Mouse (Mus musculus) stomach, embryonic 15.5 days (tissue): ENCODE measurements at regions not wholly inside any gene's neighbourhood (a gene's known extent, or its start where the extent isn't known, plus 50 kb on each side); places are given as distances from the start of the nearest gene placed in this dataset.

ENCODE experiments used
- ATAC-seq: fragments of 200-750 bp; cut with Nextera tagmentation; 2 replicates; pipeline ENCODE4 v1.8.0; 2017; ENCODE audit warnings: low read depth, moderate number of reproducible peaks, moderate TSS enrichment; ENCODE audit not compliant: insufficient read depth, low FRiP score
- H3K27ac ChIP-seq: fragments of 300-500 bp; sonication (generic); 2 replicates; pipeline ENCODE4 v1.5.1; 2015; ENCODE audit warnings: mild to moderate bottlenecking, inconsistent platforms
- H3K27me3 ChIP-seq: fragments of 300-500 bp; sonication (generic); replicated peaks from 2 replicates; pipeline ENCODE4 v1.6.1; 2015; ENCODE audit warnings: inconsistent platforms
- H3K36me3 ChIP-seq: fragments of 300-500 bp; sonication (generic); 2 replicates; pipeline ENCODE4 v1.6.1; 2015; ENCODE audit warnings: inconsistent platforms
- H3K4me1 ChIP-seq: fragments of 300-500 bp; sonication (generic); 2 replicates; pipeline ENCODE4 v1.6.1; 2015; ENCODE audit warnings: inconsistent platforms
- H3K4me2 ChIP-seq: fragments of 300-500 bp; sonication (generic); 2 replicates; pipeline ENCODE4 v1.6.1; 2015; ENCODE audit warnings: mild to moderate bottlenecking, inconsistent platforms
- H3K4me3 ChIP-seq: fragments of 300-500 bp; sonication (generic); replicated peaks from 2 replicates; pipeline ENCODE4 v1.5.1; 2015; ENCODE audit warnings: inconsistent platforms
- H3K9ac ChIP-seq: fragments of 300-500 bp; sonication (generic); 2 replicates; pipeline ENCODE4 v1.6.1; 2015; ENCODE audit warnings: inconsistent platforms
- H3K9me3 ChIP-seq: fragments of 300-500 bp; sonication (generic); 2 replicates; pipeline ENCODE4 v1.6.1; 2016; ENCODE audit warnings: inconsistent platforms
- WGBS: fragments of 180-500 bp; shearing (Covaris S2); methylation state at CpG from one replicate; pipeline ENCODE4 v1.1.7; 2015; 5-methylcytosine and 5-hydroxymethylcytosine counted together

- H3K4me2 ChIP-seq: no peak overlapping the region
- H3K36me3 ChIP-seq: no peaks in the 10 kb centered on the region
- H3K27me3 ChIP-seq: no peaks in the 10 kb centered on the region
- H3K4me1 ChIP-seq: no peaks in the 10 kb centered on the region
- no peak overlapping the region for H3K27ac ChIP-seq
- H3K9me3 ChIP-seq: 0 out of 2 replicates have a peak, but pooled peaks cover 2% of the 10 kb centered on the region
- whole genome bisulfite sequencing: 42% methylated on average over 7 of the region's 7 CpGs
- H3K9ac ChIP-seq: no peak overlapping the region
- H3K4me3 ChIP-seq: no peak overlapping the region
- ATAC-seq: no peak
Measured at GRCm38 (mm10) chr4:81005507-81006328, 95.3 kb downstream of the Lurap1l start.

DNA sequence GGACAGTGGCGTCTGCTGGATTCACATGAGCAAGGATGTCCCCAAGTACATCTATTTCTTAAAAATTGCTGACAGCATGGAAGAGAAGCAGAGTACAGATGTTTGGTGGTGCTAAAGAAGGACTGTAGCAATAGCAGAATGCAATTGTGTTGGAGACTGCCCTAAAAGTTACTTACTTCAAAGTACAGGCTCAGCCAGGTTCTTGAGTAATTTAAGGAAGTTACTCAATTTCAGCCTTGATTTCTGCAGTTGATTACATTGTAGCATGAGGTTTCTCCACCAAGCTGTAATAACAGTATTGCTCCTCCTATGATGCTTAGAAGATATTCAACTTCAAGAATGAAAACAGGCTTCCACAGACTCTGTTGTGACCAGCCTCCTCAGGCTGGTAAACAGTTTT is 96.1 kb downstream of the Lurap1l start:
- Histone ChIP-seq H3K9ac (no peak overlapping the region), H3K9me3 (no peaks in the 10 kb centered on the region), H3K27ac (no peak overlapping the region), H3K4me3 (no peak overlapping the region), H3K27me3 (no peaks in the 10 kb centered on the region), H3K4me1 (no peaks in the 10 kb centered on the region), H3K4me2 (no peak overlapping the region), H3K36me3 (no peaks in the 10 kb centered on the region)
- 80% methylated on average over 1 of the region's 1 CpGs for WGBS
- ATAC-seq: no peak

GRCm38 (mm10) chr4:81021850-81022249 is 111.4 kb downstream of the Lurap1l start:
- no peak overlapping the region for H3K9ac ChIP-seq
- no peaks in the 10 kb centered on the region for H3K36me3 ChIP-seq
- WGBS: 61% methylated on average over 2 of the region's 2 CpGs
- no peak for ATAC-seq
- H3K4me3 ChIP-seq: no peak overlapping the region
- H3K27me3 ChIP-seq: no peaks in the 10 kb centered on the region
- no peaks in the 10 kb centered on the region for H3K9me3 ChIP-seq
- H3K4me1 ChIP-seq: no peaks in the 10 kb centered on the region
- H3K27ac ChIP-seq: no peak overlapping the region
- H3K4me2 ChIP-seq: no peak overlapping the region

GRCm38 (mm10) chr4:81023436-81023983 is 113.1 kb downstream of the Lurap1l start:
- H3K9me3 ChIP-seq: no peaks in the 10 kb centered on the region

GRCm38 (mm10) chr4:81027558-81027957 is 117.1 kb downstream of the Lurap1l start:
- Histone ChIP-seq H3K36me3 (no peaks in the 10 kb centered on the region), H3K4me3 (no peak overlapping the region), H3K9me3 (no peaks in the 10 kb centered on the region), H3K4me1 (no peaks in the 10 kb centered on the region), H3K27ac (no peak overlapping the region), H3K4me2 (no peak overlapping the region), H3K27me3 (no peaks in the 10 kb centered on the region), H3K9ac (no peak overlapping the region)
- no peak for ATAC-seq
- WGBS: 96% methylated on average over 1 of the region's 1 CpGs

More at GRCm38 (mm10) chr4:81023436-81023983, 113.1 kb downstream of the Lurap1l start:
- 42% methylated on average over 14 of the region's 14 CpGs for WGBS
- Histone ChIP-seq H3K9ac (no peak overlapping the region), H3K4me3 (no peak overlapping the region), H3K27ac (no peak overlapping the region), H3K4me1 (no peaks in the 10 kb centered on the region), H3K27me3 (no peaks in the 10 kb centered on the region), H3K4me2 (no peak overlapping the region), H3K36me3 (no peaks in the 10 kb centered on the region)
- ATAC-seq: no peak

GRCm38 (mm10) chr4:81030671-81031070 is 120.2 kb downstream of the Lurap1l start:
- Histone ChIP-seq H3K36me3 (no peaks in the 10 kb centered on the region), H3K4me3 (no peak overlapping the region), H3K27ac (no peak overlapping the region), H3K9ac (no peak overlapping the region), H3K4me2 (no peak overlapping the region), H3K27me3 (no peaks in the 10 kb centered on the region), H3K4me1 (no peaks in the 10 kb centered on the region), H3K9me3 (no peaks in the 10 kb centered on the region)
- WGBS: 75% methylated on average over 3 of the region's 3 CpGs
- ATAC-seq: no peak

GRCm38 (mm10) chr4:81037336-81037902 is 127.0 kb downstream of the Lurap1l start:
- no peaks in the 10 kb centered on the region for H3K4me1 ChIP-seq
- H3K4me3 ChIP-seq: no peak overlapping the region
- ATAC-seq: peak; percentile 72
- H3K4me2 ChIP-seq: no peak overlapping the region
- no peaks in the 10 kb centered on the region for H3K27me3 ChIP-seq
- no peaks in the 10 kb centered on the region for H3K9me3 ChIP-seq
- no peaks in the 10 kb centered on the region for H3K36me3 ChIP-seq
- no peak overlapping the region for H3K9ac ChIP-seq
- H3K27ac ChIP-seq: no peak overlapping the region

GRCm38 (mm10) chr4:81058227-81058626 is 147.8 kb downstream of the Lurap1l start:
- Histone ChIP-seq H3K36me3 (no peaks in the 10 kb centered on the region), H3K4me3 (no peak overlapping the region), H3K4me2 (no peak overlapping the region), H3K27me3 (no peaks in the 10 kb centered on the region), H3K9me3 (no peaks in the 10 kb centered on the region), H3K4me1 (no peaks in the 10 kb centered on the region), H3K27ac (no peak overlapping the region), H3K9ac (no peak overlapping the region)
- ATAC-seq: no peak
- 90% methylated on average over 1 of the region's 1 CpGs for WGBS

GRCm38 (mm10) chr4:81058809-81059208 is 148.4 kb downstream of the Lurap1l start:
- Histone ChIP-seq H3K27ac (no peak overlapping the region), H3K4me3 (no peak overlapping the region), H3K9ac (no peak overlapping the region), H3K4me1 (no peaks in the 10 kb centered on the region), H3K4me2 (no peak overlapping the region), H3K9me3 (no peaks in the 10 kb centered on the region), H3K36me3 (no peaks in the 10 kb centered on the region), H3K27me3 (no peaks in the 10 kb centered on the region)
- no peak for ATAC-seq
- 84% methylated on average over 5 of the region's 5 CpGs for WGBS

DNA sequence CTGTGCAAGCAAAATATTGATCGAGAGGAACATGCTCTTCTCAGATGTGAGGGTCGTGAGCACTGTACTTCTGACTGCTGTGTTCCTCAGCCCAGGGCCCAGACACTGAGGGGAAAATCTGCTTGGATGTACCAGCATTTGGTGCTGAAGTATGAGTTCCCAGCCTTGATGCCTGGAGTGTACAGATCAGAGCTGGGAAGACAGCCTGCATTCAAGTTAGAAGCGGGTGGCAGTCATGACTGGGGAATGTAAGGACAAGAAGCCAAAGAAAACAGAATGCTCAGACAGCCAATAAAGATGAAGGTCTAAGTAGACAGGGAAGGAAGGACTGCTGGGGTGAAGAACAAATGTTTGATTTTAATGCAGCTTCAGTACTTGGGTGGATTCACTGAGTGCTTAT is 148.9 kb downstream of the Lurap1l start:
- Histone ChIP-seq H3K4me3 (no peak overlapping the region), H3K4me1 (no peaks in the 10 kb centered on the region), H3K4me2 (no peak overlapping the region), H3K9me3 (no peaks in the 10 kb centered on the region), H3K27ac (no peak overlapping the region), H3K9ac (no peak overlapping the region), H3K36me3 (no peaks in the 10 kb centered on the region), H3K27me3 (no peaks in the 10 kb centered on the region)
- no peak for ATAC-seq
- 76% methylated on average over 3 of the region's 3 CpGs for WGBS

DNA sequence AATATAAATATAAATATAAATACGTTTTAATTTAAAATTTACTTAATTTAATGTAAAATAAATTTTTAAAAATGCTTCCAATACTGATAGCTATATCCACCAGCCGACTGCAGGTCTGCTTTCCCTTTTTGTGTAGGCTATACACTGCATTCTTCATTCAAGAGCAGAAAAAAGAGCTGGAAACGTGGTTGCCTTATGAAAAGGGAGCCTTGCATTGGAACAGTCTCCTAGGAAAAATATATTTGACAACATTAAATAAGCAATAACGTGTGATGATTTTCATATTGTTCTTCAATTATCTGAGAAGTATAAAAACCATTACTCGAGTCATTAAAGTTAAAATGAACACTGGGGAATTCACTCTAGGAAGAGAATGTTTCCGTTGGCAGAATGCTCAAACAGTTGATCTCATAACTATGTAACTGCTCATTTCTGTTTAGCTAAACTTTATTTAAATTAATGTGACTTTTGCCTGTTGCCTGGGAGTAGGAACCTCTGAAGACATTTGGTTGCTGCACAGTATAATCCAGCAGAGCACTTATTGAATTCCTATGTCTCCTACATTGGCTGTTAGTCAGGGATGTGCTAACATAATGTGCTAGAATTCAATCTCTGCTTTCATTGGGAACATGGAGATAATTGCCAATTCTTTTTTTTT is 172.0 kb downstream of the Lurap1l start:
- Histone ChIP-seq H3K36me3 (no peaks in the 10 kb centered on the region), H3K9ac (no peak overlapping the region), H3K4me2 (no peak overlapping the region), H3K27me3 (no peaks in the 10 kb centered on the region), H3K4me3 (no peak overlapping the region), H3K4me1 (no peaks in the 10 kb centered on the region), H3K27ac (no peak overlapping the region), H3K9me3 (no peaks in the 10 kb centered on the region)
- ATAC-seq: peak; percentile 50; the same call in 1 of the 2 replicates
- WGBS: 54% methylated on average over 6 of the region's 6 CpGs

- Histone ChIP-seq H3K27ac (no peak overlapping the region), H3K9me3 (no peaks in the 10 kb centered on the region), H3K27me3 (no peaks in the 10 kb centered on the region), H3K4me3 (no peak overlapping the region), H3K4me2 (no peak overlapping the region), H3K9ac (no peak overlapping the region), H3K4me1 (no peaks in the 10 kb centered on the region), H3K36me3 (no peaks in the 10 kb centered on the region)
- 47% methylated on average over 4 of the region's 4 CpGs for WGBS
- ATAC-seq: no peak
Measured at GRCm38 (mm10) chr4:81085188-81085587, 174.7 kb downstream of the Lurap1l start.
